9 mouse cellular contexts compared by ENCODE assay signal in genomic region chr12:111760306-111760908, GRCm38 (mm10). TPM values are rescaled to one million over a fixed set of nuclear protein-coding genes. Genes with fewer than 3 reads are reported as not detected.
A peak's percentile ranks its signal among the peaks of the same experiment; 100 is the strongest.
DNase-seq lines count a peak whose midpoint lies in the region; ATAC-seq and TF ChIP-seq lines count a peak whose summit lies in the region.
"Had no signal": no experiment of that assay in that cellular context is flagged by ENCODE, and none has a peak within 500 bp of the region (broad histone marks: within the 10 kb centered on the region; RNA-seq: fewer than 3 reads in every experiment).

No protein-coding gene starts in this region.

- ATAC-seq in heart, postnatal 0 days (ENCODE audit: insufficient read depth, low read depth), result no peak

- intact Hi-C loops in heart, adult 2 months (cut with DNase I), result no loop called here

- no peak for DNase-seq in heart, adult 2 months
- DNase-seq in heart, adult 18-20 months, result no peak
- DNase-seq in CH12.LX (ENCODE audit: extremely low read depth), result no peak
- DNase-seq in heart, postnatal 0 days (ENCODE audit: low spot score), result no peak
- DNase-seq in adrenal gland, adult 2 months, result no peak
- no peak for DNase-seq in frontal cortex, postnatal 25 days (ENCODE audit: low spot score in 2 of 2)
- no peak for DNase-seq in kidney, postnatal 14 days
- DNase-seq: thymus, postnatal 25 days had no signal

- in situ Hi-C loops in CH12.LX (cut with MboI; ENCODE audit: low pct_ligation_motif_present, low pct_unique_long_range_greater_than_20kb, low sequenced_read_pairs), result no loop called here

- dilution Hi-C loops in CH12.LX (cut with MboI; ENCODE audit: extremely low pct_ligation_motif_present, extremely low pct_unique_long_range_greater_than_20kb, low sequenced_read_pairs), result no loop called here

- H3K9me3 ChIP-seq in CH12.LX (replicated peaks; ENCODE audit: low read length), result no peaks in the 10 kb centered on the region
- no peaks in the 10 kb centered on the region for H3K9me3 ChIP-seq in heart, postnatal 0 days (replicated peaks; ENCODE audit: control insufficient read depth, low read length)

- TF ChIP-seq RAD21 in CH12.LX (IDR thresholded peaks at IDR 0.05; ENCODE audit: low read depth, low read length), result no peak

- H3K27ac ChIP-seq in heart, adult 2 months, result peak overlapping the region; percentile 96
- H3K27ac ChIP-seq in CH12.LX (ENCODE audit: insufficient read depth, low read depth), result no peak overlapping the region
- peak overlapping the region; percentile 92 for H3K27ac ChIP-seq in heart, postnatal 0 days (ENCODE audit: low read depth)
- 0 out of 2 replicates have a peak overlapping the region, but pooled peaks have one; percentile 73 for H3K27ac ChIP-seq in macrophage

- peaks cover 4% of the 10 kb centered on the region for H3K36me3 ChIP-seq in heart, adult 2 months (ENCODE audit: control insufficient read depth, insufficient read depth, low read length)
- peaks cover 9 to 30% of the 10 kb centered on the region in 2 experiments for H3K36me3 ChIP-seq in CH12.LX (replicated peaks in 1 of 2; ENCODE audit: control insufficient read depth in 1 of 2, insufficient read depth in 1 of 2, low read length in 1 of 2)
- H3K36me3 ChIP-seq in heart, postnatal 0 days (replicated peaks; ENCODE audit: control insufficient read depth, insufficient read depth, low read length), result peaks cover 7% of the 10 kb centered on the region
- 0 out of 2 replicates have a peak, but pooled peaks cover 11% of the 10 kb centered on the region for H3K36me3 ChIP-seq in macrophage (ENCODE audit: inconsistent target)

- peak overlapping the region; percentile 88 for H3K4me3 ChIP-seq in heart, adult 2 months
- H3K4me3 ChIP-seq in CH12.LX (replicated peaks in 1 of 3; ENCODE audit: low read depth in 2 of 3, low read length in 2 of 3, poor library complexity in 1 of 3) (peak overlapping the region in 2 of 3 experiments; percentile 92 to 94), macrophage (ENCODE audit: inconsistent target) (peak overlapping the region; percentile 100)
- H3K4me3 ChIP-seq in heart, postnatal 0 days (ENCODE audit: low read depth, low read length), result peak overlapping the region; percentile 84

- no peak for TF ChIP-seq POLR2A in heart, adult 2 months (IDR thresholded peaks at IDR 0.05; ENCODE audit: insufficient read depth, low read depth, low read length)
- TF ChIP-seq POLR2A in CH12.LX (IDR thresholded peaks at IDR 0.05; ENCODE audit: low read depth, low read length), result no peak

- H3K4me2 ChIP-seq in CH12.LX (ENCODE audit: insufficient read depth, low read depth, poor library complexity, severe bottlenecking), result peak overlapping the region; percentile 73; the same call in 1 of the 2 replicates
- H3K4me2 ChIP-seq in heart, postnatal 0 days (ENCODE audit: low read depth, low read length), result peak overlapping the region; percentile 89

- peaks cover 20% of the 10 kb centered on the region for H3K4me1 ChIP-seq in heart, adult 2 months (ENCODE audit: control insufficient read depth, insufficient read depth, low read length)
- H3K4me1 ChIP-seq in CH12.LX (ENCODE audit: control insufficient read depth in 1 of 2, insufficient read depth in 2 of 2), result peaks cover 18 to 55% of the 10 kb centered on the region in 2 experiments
- H3K4me1 ChIP-seq in heart, postnatal 0 days (ENCODE audit: control insufficient read depth, insufficient read depth), result peaks cover 17% of the 10 kb centered on the region

- no peak overlapping the region for H3K9ac ChIP-seq in heart, adult 2 months (ENCODE audit: low read depth, low read length)
- no peak overlapping the region; the same call in 1 of the 2 replicates for H3K9ac ChIP-seq in CH12.LX (ENCODE audit: insufficient read depth, low read depth)
- H3K9ac ChIP-seq in heart, postnatal 0 days (replicated peaks; ENCODE audit: low read depth, low read length), result 0 out of 2 replicates have a peak overlapping the region, but pooled peaks have one; percentile 90

- no peak for TF ChIP-seq EP300 in heart, adult 2 months (IDR thresholded peaks at IDR 0.05; ENCODE audit: insufficient read depth, low read depth, low read length)
- TF ChIP-seq EP300 in CH12.LX (IDR thresholded peaks at IDR 0.05; ENCODE audit: low read length), result no peak
- no peak for TF ChIP-seq EP300 in heart, postnatal 0 days (IDR thresholded peaks at IDR 0.05; ENCODE audit: low read depth)

- TF ChIP-seq CTCF in heart, adult 2 months (IDR thresholded peaks at IDR 0.05), result no peak
- TF ChIP-seq CTCF in CH12.LX (conservative IDR thresholded peaks at IDR 0.05 in 1 of 2, IDR thresholded peaks at IDR 0.05 in 1 of 2; ENCODE audit: low read depth in 2 of 2, low read length in 2 of 2), result no peak
- TF ChIP-seq CTCF in heart, postnatal 0 days (IDR thresholded peaks at IDR 0.05; ENCODE audit: low read depth), result no peak

- H3K79me2 ChIP-seq in heart, adult 2 months (replicated peaks; ENCODE audit: control insufficient read depth, insufficient read depth, low read length), result peaks cover 21% of the 10 kb centered on the region
- H3K79me2 ChIP-seq in CH12.LX (replicated peaks; ENCODE audit: control insufficient read depth, extremely low read depth, insufficient read depth, poor library complexity, severe bottlenecking) (peaks cover 25% of the 10 kb centered on the region), macrophage (ENCODE audit: inconsistent target) (peaks cover 65% of the 10 kb centered on the region)

- 42% methylated on average over 7 of the region's 7 CpGs for WGBS in heart, adult 2 months
- WGBS in heart, postnatal 0 days, result 42% methylated on average over 7 of the region's 7 CpGs
- WGBS in macrophage (ENCODE audit: missing documents), result 70% methylated on average over 7 of the region's 7 CpGs

- H3K27me3 ChIP-seq in heart, adult 2 months (ENCODE audit: control insufficient read depth, insufficient read depth, low read length), result no peaks in the 10 kb centered on the region
- peaks cover 13% of the 10 kb centered on the region for H3K27me3 ChIP-seq in CH12.LX (replicated peaks)
- H3K27me3 ChIP-seq in heart, postnatal 0 days (ENCODE audit: control insufficient read depth, insufficient read depth, low read length), result no peaks in the 10 kb centered on the region

RNA-seq across cellular contexts. Expression of gene Klc1, which starts 1.8 kb away (rescaled TPM):
- total RNA-seq in heart, adult 2 months (2021), result 10 to 100 TPM; 83.8 to 83.9 TPM
- polyA plus RNA-seq in heart, adult 2 months (2012; rRNA removed), result 80.8 and 105 TPM in 2 replicates
- total RNA-seq in heart, adult 18-20 months (2021), result 10 to 100 TPM; 77.1 to 83.0 TPM
- total RNA-seq in CH12.LX (2012; rRNA removed), result 45.2 and 55.1 TPM in 2 replicates
- total RNA-seq in CH12.LX (2014; rRNA removed), result 44.4 and 45.6 TPM in 2 replicates
- polyA plus RNA-seq in CH12.LX (2012; ENCODE audit: insufficient read length, low read depth), result 77.0 and 116 TPM in 2 replicates
- 82.7 and 129 TPM in 2 replicates for total RNA-seq in heart, postnatal 0 days (2014; rRNA removed; ENCODE audit: low replicate concordance)
- 86.8 and 90.9 TPM in 2 replicates for polyA plus RNA-seq in heart, postnatal 0 days (2015; fragmentation: Nextera tagmentation; extraction: Ambion mirVana)
- 100 to 1,000 TPM; 209 to 782 (median 387) TPM for total RNA-seq in macrophage (2018; cell fraction: chromatin; rRNA removed)
- total RNA-seq in macrophage (2018; cell fraction: cytosol; rRNA removed), result 10 to 100 TPM; 52.3 to 86.8 (median 72.7) TPM
- 100 to 1,000 TPM in 25 of 26 experiments, 10 to 100 TPM in 1; 84.1 to 254 (median 153) TPM for total RNA-seq in macrophage (2018; cell fraction: nucleus; rRNA removed)
- 70.3 to 119 TPM (median 70.6 TPM) in 3 replicates for polyA plus RNA-seq in macrophage (2018)
- 100 to 1,000 TPM in 1 of 2 experiments, 10 to 100 TPM in 1; 87.7 to 107 TPM for total RNA-seq in adrenal gland, adult 2 months (2021)
- polyA plus RNA-seq in adrenal gland, adult 2 months (2012; rRNA removed), result 61.6 and 71.6 TPM in 2 replicates

RNA-seq across cellular contexts. Expression of gene Apopt1, which starts 47.3 kb away (rescaled TPM):
- 10 to 100 TPM; 32.0 to 36.3 TPM for total RNA-seq in heart, adult 2 months (2021)
- 31.4 and 31.7 TPM in 2 replicates for polyA plus RNA-seq in heart, adult 2 months (2012; rRNA removed)
- total RNA-seq in heart, adult 18-20 months (2021), result 10 to 100 TPM; 33.9 to 36.8 TPM
- 38.7 and 43.6 TPM in 2 replicates for total RNA-seq in CH12.LX (2012; rRNA removed)
- 35.9 and 36.0 TPM in 2 replicates for total RNA-seq in CH12.LX (2014; rRNA removed)
- 49.1 and 49.9 TPM in 2 replicates for polyA plus RNA-seq in CH12.LX (2012; ENCODE audit: insufficient read length, low read depth)
- total RNA-seq in heart, postnatal 0 days (2014; rRNA removed; ENCODE audit: low replicate concordance), result 18.5 and 50.7 TPM in 2 replicates
- polyA plus RNA-seq in heart, postnatal 0 days (2015; fragmentation: Nextera tagmentation; extraction: Ambion mirVana), result 56.4 and 58.9 TPM in 2 replicates
- 10 to 100 TPM in 19 of 26 experiments, 1 to 10 TPM in 7; 5.3 to 34.1 (median 17.7) TPM for total RNA-seq in macrophage (2018; cell fraction: chromatin; rRNA removed)
- 10 to 100 TPM; 20.9 to 34.0 (median 27.7) TPM for total RNA-seq in macrophage (2018; cell fraction: cytosol; rRNA removed)
- 10 to 100 TPM in 14 of 26 experiments, 1 to 10 TPM in 12; 4.4 to 26.4 (median 12.6) TPM for total RNA-seq in macrophage (2018; cell fraction: nucleus; rRNA removed)
- polyA plus RNA-seq in macrophage (2018), result 25.8 to 45.9 TPM (median 27.0 TPM) in 3 replicates
- 10 to 100 TPM; 67.7 to 70.0 TPM for total RNA-seq in adrenal gland, adult 2 months (2021)
- 191 and 279 TPM in 2 replicates for polyA plus RNA-seq in adrenal gland, adult 2 months (2012; rRNA removed)

RNA-seq across cellular contexts. Expression of gene Bag5, which starts 47.4 kb away (rescaled TPM):
- 10 to 100 TPM; 18.8 to 22.8 TPM for total RNA-seq in heart, adult 2 months (2021)
- 9.8 and 15.9 TPM in 2 replicates for polyA plus RNA-seq in heart, adult 2 months (2012; rRNA removed)
- total RNA-seq in heart, adult 18-20 months (2021), result 10 to 100 TPM; 19.7 to 26.3 TPM
- 24.1 and 26.9 TPM in 2 replicates for total RNA-seq in CH12.LX (2012; rRNA removed)
- total RNA-seq in CH12.LX (2014; rRNA removed), result 25.6 and 27.9 TPM in 2 replicates
- polyA plus RNA-seq in CH12.LX (2012; ENCODE audit: insufficient read length, low read depth), result 27.9 and 29.2 TPM in 2 replicates
- 13.3 and 16.3 TPM in 2 replicates for total RNA-seq in heart, postnatal 0 days (2014; rRNA removed; ENCODE audit: low replicate concordance)
- polyA plus RNA-seq in heart, postnatal 0 days (2015; fragmentation: Nextera tagmentation; extraction: Ambion mirVana), result 32.4 and 34.7 TPM in 2 replicates
- 10 to 100 TPM in 5 of 26 experiments, 1 to 10 TPM in 21; 1.9 to 11.0 (median 6.1) TPM for total RNA-seq in macrophage (2018; cell fraction: chromatin; rRNA removed)
- 10 to 100 TPM; 10.4 to 21.8 (median 16.3) TPM for total RNA-seq in macrophage (2018; cell fraction: cytosol; rRNA removed)
- total RNA-seq in macrophage (2018; cell fraction: nucleus; rRNA removed), result 10 to 100 TPM in 16 of 26 experiments, 1 to 10 TPM in 10; 6.3 to 21.7 (median 11.4) TPM
- 17.0 to 24.0 TPM (median 23.4 TPM) in 3 replicates for polyA plus RNA-seq in macrophage (2018)
- 10 to 100 TPM; 32.5 to 37.7 TPM for total RNA-seq in adrenal gland, adult 2 months (2021)
- polyA plus RNA-seq in adrenal gland, adult 2 months (2012; rRNA removed), result 8.0 and 12.0 TPM in 2 replicates

RNA-seq across cellular contexts. Expression of gene Xrcc3, which starts 53.3 kb away (rescaled TPM):
- total RNA-seq in heart, adult 2 months (2021), result 1 to 10 TPM; 1.4 to 1.8 TPM
- 2.1 and 2.8 TPM in 2 replicates for polyA plus RNA-seq in heart, adult 2 months (2012; rRNA removed)
- total RNA-seq in heart, adult 18-20 months (2021), result 1 to 10 TPM in 1 of 2 experiments, under 1 TPM in 1; 0.72 to 1.6 TPM
- 16.3 and 21.8 TPM in 2 replicates for total RNA-seq in CH12.LX (2012; rRNA removed)
- 7.4 and 11.8 TPM in 2 replicates for total RNA-seq in CH12.LX (2014; rRNA removed)
- 12.9 and 13.3 TPM in 2 replicates for polyA plus RNA-seq in CH12.LX (2012; ENCODE audit: insufficient read length, low read depth)
- total RNA-seq in heart, postnatal 0 days (2014; rRNA removed; ENCODE audit: low replicate concordance), result 3.5 and 40.9 TPM in 2 replicates
- polyA plus RNA-seq in heart, postnatal 0 days (2015; fragmentation: Nextera tagmentation; extraction: Ambion mirVana), result 1.6 and 2.0 TPM in 2 replicates
- total RNA-seq in macrophage (2018; cell fraction: chromatin; rRNA removed), result 10 to 100 TPM in 1 of 26 experiments, 1 to 10 TPM in 23, under 1 TPM in 1, not detected in 1; 0.75 to 11.5 (median 3.8) TPM
- total RNA-seq in macrophage (2018; cell fraction: cytosol; rRNA removed), result 1 to 10 TPM in 12 of 26 experiments, under 1 TPM in 14; 0.19 to 1.8 (median 0.94) TPM
- total RNA-seq in macrophage (2018; cell fraction: nucleus; rRNA removed), result 1 to 10 TPM in 20 of 26 experiments, under 1 TPM in 6; 0.35 to 10.0 (median 1.9) TPM
- polyA plus RNA-seq in macrophage (2018), result 0.75 to 4.9 TPM (median 1.3 TPM) in 3 replicates
- 10 to 100 TPM in 1 of 2 experiments, 1 to 10 TPM in 1; 8.8 to 17.8 TPM for total RNA-seq in adrenal gland, adult 2 months (2021)
- 19.7 and 22.5 TPM in 2 replicates for polyA plus RNA-seq in adrenal gland, adult 2 months (2012; rRNA removed)

RNA-seq across cellular contexts. Expression of gene Zfyve21, which starts 53.6 kb away (rescaled TPM):
- total RNA-seq in heart, adult 2 months (2021), result 10 to 100 TPM; 65.1 to 74.8 TPM
- polyA plus RNA-seq in heart, adult 2 months (2012; rRNA removed), result 71.9 and 89.6 TPM in 2 replicates
- 10 to 100 TPM; 71.6 to 77.3 TPM for total RNA-seq in heart, adult 18-20 months (2021)
- total RNA-seq in CH12.LX (2012; rRNA removed), result 5.9 and 8.4 TPM in 2 replicates
- total RNA-seq in CH12.LX (2014; rRNA removed), result 6.3 and 7.6 TPM in 2 replicates
- 3.3 and 4.1 TPM in 2 replicates for polyA plus RNA-seq in CH12.LX (2012; ENCODE audit: insufficient read length, low read depth)
- total RNA-seq in heart, postnatal 0 days (2014; rRNA removed; ENCODE audit: low replicate concordance), result 75.9 and 85.0 TPM in 2 replicates
- polyA plus RNA-seq in heart, postnatal 0 days (2015; fragmentation: Nextera tagmentation; extraction: Ambion mirVana), result 91.1 and 106 TPM in 2 replicates
- 10 to 100 TPM in 8 of 26 experiments, 1 to 10 TPM in 18; 1.5 to 24.7 (median 5.8) TPM for total RNA-seq in macrophage (2018; cell fraction: chromatin; rRNA removed)
- total RNA-seq in macrophage (2018; cell fraction: cytosol; rRNA removed), result 10 to 100 TPM in 9 of 26 experiments, 1 to 10 TPM in 17; 4.7 to 15.3 (median 7.5) TPM
- total RNA-seq in macrophage (2018; cell fraction: nucleus; rRNA removed), result 10 to 100 TPM in 3 of 26 experiments, 1 to 10 TPM in 22, under 1 TPM in 1; 0.58 to 15.8 (median 4.8) TPM
- 5.7 to 14.3 TPM (median 12.7 TPM) in 3 replicates for polyA plus RNA-seq in macrophage (2018)
- total RNA-seq in adrenal gland, adult 2 months (2021), result 100 to 1,000 TPM in 1 of 2 experiments, 10 to 100 TPM in 1; 63.4 to 125 TPM
- polyA plus RNA-seq in adrenal gland, adult 2 months (2012; rRNA removed), result 124 and 125 TPM in 2 replicates
